Comparison of ENCODE assay signal across 10 mouse cellular contexts in the genomic region with DNA sequence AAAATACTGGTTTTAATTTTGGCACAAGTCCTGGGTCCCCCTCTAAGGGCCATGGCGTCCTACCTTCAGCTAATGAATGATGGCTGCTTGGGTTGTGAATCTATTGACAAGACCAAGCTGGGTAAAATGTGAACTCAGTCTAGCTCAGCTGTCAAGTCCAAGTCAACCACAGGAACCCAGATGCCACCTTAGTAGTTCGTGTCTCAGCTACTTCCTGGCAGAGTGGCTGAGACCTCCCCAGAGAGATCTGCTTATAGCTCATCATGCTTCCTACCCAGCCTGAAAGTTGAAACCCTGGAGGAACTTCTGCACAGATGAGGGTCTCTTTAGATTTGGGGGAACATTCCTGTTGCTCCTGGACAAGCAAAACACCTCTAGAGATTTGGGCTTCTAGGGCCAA. TPM values are rescaled to one million over a fixed set of nuclear protein-coding genes. Genes with fewer than 3 reads are reported as not detected.
DNase-seq lines count a peak whose midpoint lies in the region; ATAC-seq and TF ChIP-seq lines count a peak whose summit lies in the region.
"Had no signal": no experiment of that assay in that cellular context is flagged by ENCODE, and none has a peak within 500 bp of the region (broad histone marks: within the 10 kb centered on the region; RNA-seq: fewer than 3 reads in every experiment).

No protein-coding gene starts in this region.

- H3K4me1 ChIP-seq in heart, adult 2 months (ENCODE audit: control insufficient read depth, insufficient read depth, low read length), result peaks cover 8% of the 10 kb centered on the region
- peaks cover 36% of the 10 kb centered on the region for H3K4me1 ChIP-seq in thymus, adult 2 months (replicated peaks; ENCODE audit: control insufficient read depth, insufficient read depth, low read length)
- H3K4me1 ChIP-seq in midbrain, embryonic 11.5 days (ENCODE audit: control insufficient read depth, insufficient read depth, low read length), result peaks cover 58% of the 10 kb centered on the region
- H3K4me1 ChIP-seq in liver, embryonic 11.5 days (replicated peaks; ENCODE audit: control insufficient read depth, insufficient read depth, low read length), result peaks cover 15% of the 10 kb centered on the region

- TF ChIP-seq POLR2A in heart, adult 2 months (IDR thresholded peaks at IDR 0.05; ENCODE audit: insufficient read depth, low read depth, low read length), result no peak
- no peak for TF ChIP-seq POLR2A in thymus, adult 2 months (IDR thresholded peaks at IDR 0.05; ENCODE audit: control insufficient read depth, extremely low read depth, insufficient read depth, low read length, poor library complexity)

- intact Hi-C loops in heart, adult 2 months (cut with DNase I), result loop anchor here (5.0 kb wide), 1 partner anchor 41 kb away; no protein-coding TSS in a partner anchor

- peak overlapping the region; percentile 28 for H3K27ac ChIP-seq in heart, adult 2 months
- no peak overlapping the region for H3K27ac ChIP-seq in thymus, adult 2 months (ENCODE audit: control insufficient read depth, insufficient read depth, low read length)
- H3K27ac ChIP-seq in midbrain, embryonic 11.5 days (ENCODE audit: low read depth, low read length), result peak overlapping the region; percentile 95; the same call in 1 of the 2 replicates
- H3K27ac ChIP-seq in liver, embryonic 11.5 days (ENCODE audit: low read depth, low read length), result no peak overlapping the region

- ATAC-seq in midbrain, embryonic 11.5 days (ENCODE audit: low FRiP score), result no peak
- ATAC-seq in liver, embryonic 11.5 days (replicated peaks; ENCODE audit: low FRiP score), result no peak

- no peaks in the 10 kb centered on the region for H3K79me2 ChIP-seq in heart, adult 2 months (replicated peaks; ENCODE audit: control insufficient read depth, insufficient read depth, low read length)

- TF ChIP-seq EP300 in heart, adult 2 months (IDR thresholded peaks at IDR 0.05; ENCODE audit: insufficient read depth, low read depth, low read length), result no peak

- H3K4me2 ChIP-seq in midbrain, embryonic 11.5 days, result peak overlapping the region; percentile 74
- no peak overlapping the region for H3K4me2 ChIP-seq in liver, embryonic 11.5 days

- no peak for DNase-seq in heart, adult 2 months
- no peak for DNase-seq in heart, postnatal 4 days
- peak; percentile 33 for DNase-seq in thymus, adult 2 months
- no peak for DNase-seq in thymus, postnatal 10 days (ENCODE audit: low spot score in 2 of 2)
- DNase-seq in midbrain, embryonic 11.5 days (ENCODE audit: low spot score, missing footprints), result peak; percentile 85
- no peak for DNase-seq in liver, embryonic 11.5 days (ENCODE audit: low spot score)
- no peak for DNase-seq in frontal cortex, postnatal 36 days (ENCODE audit: low spot score in 2 of 2)
- DNase-seq in left cerebral cortex, adult 9 months (ENCODE audit: low spot score in 2 of 2), result no peak

- no peaks in the 10 kb centered on the region for H3K9me3 ChIP-seq in midbrain, embryonic 11.5 days (ENCODE audit: control insufficient read depth, low read length)
- H3K9me3 ChIP-seq in liver, embryonic 11.5 days (ENCODE audit: control insufficient read depth, low read length), result no peaks in the 10 kb centered on the region

- no peak for TF ChIP-seq CTCF in heart, adult 2 months (IDR thresholded peaks at IDR 0.05)
- TF ChIP-seq CTCF in thymus, adult 2 months (IDR thresholded peaks at IDR 0.05; ENCODE audit: borderline replicate concordance, control insufficient read depth, extremely low read depth, insufficient read depth, low read length, poor library complexity), result no peak

- WGBS in heart, adult 2 months, result 44% methylated on average over 2 of the region's 2 CpGs
- 26% methylated on average over 2 of the region's 2 CpGs for WGBS in thymus, adult 2 months
- 65% methylated on average over 2 of the region's 2 CpGs for WGBS in midbrain, embryonic 11.5 days
- WGBS in liver, embryonic 11.5 days, result 67% methylated on average over 2 of the region's 2 CpGs

- no peaks in the 10 kb centered on the region for H3K27me3 ChIP-seq in heart, adult 2 months (ENCODE audit: control insufficient read depth, insufficient read depth, low read length)
- H3K27me3 ChIP-seq in thymus, adult 2 months (ENCODE audit: control insufficient read depth, insufficient read depth, low read length), result no peaks in the 10 kb centered on the region
- H3K27me3 ChIP-seq in midbrain, embryonic 11.5 days (ENCODE audit: control insufficient read depth, insufficient read depth, low read length), result no peaks in the 10 kb centered on the region
- H3K27me3 ChIP-seq in liver, embryonic 11.5 days (replicated peaks; ENCODE audit: control insufficient read depth, insufficient read depth, low read length), result peaks cover 65% of the 10 kb centered on the region

- no peaks in the 10 kb centered on the region for H3K36me3 ChIP-seq in heart, adult 2 months (ENCODE audit: control insufficient read depth, insufficient read depth, low read length)
- H3K36me3 ChIP-seq in thymus, adult 2 months (ENCODE audit: control insufficient read depth, insufficient read depth, low read length), result no peaks in the 10 kb centered on the region
- H3K36me3 ChIP-seq in midbrain, embryonic 11.5 days (ENCODE audit: control insufficient read depth, insufficient read depth, low read length), result peaks cover 6% of the 10 kb centered on the region; the same call in 1 of the 2 replicates
- H3K36me3 ChIP-seq in liver, embryonic 11.5 days (ENCODE audit: control insufficient read depth, insufficient read depth, low read length), result no peaks in the 10 kb centered on the region

- H3K9ac ChIP-seq in heart, adult 2 months (ENCODE audit: low read depth, low read length), result no peak overlapping the region
- H3K9ac ChIP-seq in midbrain, embryonic 11.5 days (ENCODE audit: low read length), result peak overlapping the region; percentile 33
- H3K9ac ChIP-seq in liver, embryonic 11.5 days (ENCODE audit: low read depth, low read length), result no peak overlapping the region

- peak overlapping the region; percentile 61 for H3K4me3 ChIP-seq in heart, adult 2 months
- no peak overlapping the region for H3K4me3 ChIP-seq in thymus, adult 2 months (ENCODE audit: control insufficient read depth, insufficient read depth, low read length)
- H3K4me3 ChIP-seq in midbrain, embryonic 11.5 days (ENCODE audit: low read depth, low read length), result peak overlapping the region; percentile 87
- no peak overlapping the region for H3K4me3 ChIP-seq in liver, embryonic 11.5 days (ENCODE audit: low read depth, low read length)

RNA-seq across cellular contexts. Expression of a gene that starts 2.8 kb away (rescaled TPM):
- 1 to 10 TPM; 6.2 to 7.4 TPM for total RNA-seq in heart, adult 2 months (2021)
- 10.2 and 11.2 TPM in 2 replicates for polyA plus RNA-seq in heart, adult 2 months (2012; rRNA removed)
- 10 to 100 TPM; 31.2 to 33.4 TPM for total RNA-seq in heart, postnatal 4 days (2021)
- polyA plus RNA-seq in thymus, adult 2 months (2012; rRNA removed), result 13.7 and 16.9 TPM in 2 replicates
- 60.3 and 63.9 TPM in 2 replicates for polyA plus RNA-seq in midbrain, embryonic 11.5 days (2014; fragmentation: Nextera tagmentation; extraction: Ambion mirVana)
- polyA plus RNA-seq in liver, embryonic 11.5 days (2014; fragmentation: Nextera tagmentation; extraction: Ambion mirVana), result 6.5 and 7.6 TPM in 2 replicates

RNA-seq across cellular contexts. Expression of a gene that starts 13.3 kb away (rescaled TPM):
- total RNA-seq in heart, adult 2 months (2021), result 1 to 10 TPM; 4.3 to 4.9 TPM
- 6.8 and 9.4 TPM in 2 replicates for polyA plus RNA-seq in heart, adult 2 months (2012; rRNA removed)
- total RNA-seq in heart, postnatal 4 days (2021), result 1 to 10 TPM; 4.4 to 5.8 TPM
- polyA plus RNA-seq in thymus, adult 2 months (2012; rRNA removed), result 90.6 and 94.7 TPM in 2 replicates
- polyA plus RNA-seq in midbrain, embryonic 11.5 days (2014; fragmentation: Nextera tagmentation; extraction: Ambion mirVana), result 1.4 and 1.5 TPM in 2 replicates
- polyA plus RNA-seq in liver, embryonic 11.5 days (2014; fragmentation: Nextera tagmentation; extraction: Ambion mirVana), result 12.1 and 13.1 TPM in 2 replicates

RNA-seq across cellular contexts. Expression of a gene that starts 28.0 kb away (rescaled TPM):
- total RNA-seq in heart, adult 2 months (2021), result 10 to 100 TPM; 37.4 TPM
- polyA plus RNA-seq in heart, adult 2 months (2012; rRNA removed), result 47.0 and 86.7 TPM in 2 replicates
- total RNA-seq in heart, postnatal 4 days (2021), result 10 to 100 TPM; 43.4 to 44.5 TPM
- polyA plus RNA-seq in thymus, adult 2 months (2012; rRNA removed), result 105 and 115 TPM in 2 replicates
- 96.4 and 102 TPM in 2 replicates for polyA plus RNA-seq in midbrain, embryonic 11.5 days (2014; fragmentation: Nextera tagmentation; extraction: Ambion mirVana)
- 85.3 and 86.3 TPM in 2 replicates for polyA plus RNA-seq in liver, embryonic 11.5 days (2014; fragmentation: Nextera tagmentation; extraction: Ambion mirVana)

RNA-seq across cellular contexts. Expression of a gene that starts 31.1 kb away (rescaled TPM):
- not detected for total RNA-seq in heart, adult 2 months (2021)
- polyA plus RNA-seq in heart, adult 2 months (2012; rRNA removed), result 0.20 TPM in 1 of 2 replicates, not detected in the other
- not detected for total RNA-seq in heart, postnatal 4 days (2021)
- polyA plus RNA-seq in thymus, adult 2 months (2012; rRNA removed), result 0.12 TPM in 1 of 2 replicates, not detected in the other
- not detected in 2 replicates for polyA plus RNA-seq in midbrain, embryonic 11.5 days (2014; fragmentation: Nextera tagmentation; extraction: Ambion mirVana)
- 0.29 TPM in 1 of 2 replicates, not detected in the other for polyA plus RNA-seq in liver, embryonic 11.5 days (2014; fragmentation: Nextera tagmentation; extraction: Ambion mirVana)
- total RNA-seq: neutrophil, adult 5-6 weeks had no signal

RNA-seq across cellular contexts. Expression of a gene that starts 35.2 kb away (rescaled TPM):
- total RNA-seq in heart, adult 2 months (2021), result not detected
- 0.21 TPM in 1 of 2 replicates, not detected in the other for polyA plus RNA-seq in heart, adult 2 months (2012; rRNA removed)
- not detected for total RNA-seq in heart, postnatal 4 days (2021)
- 0.11 and 0.12 TPM in 2 replicates for polyA plus RNA-seq in thymus, adult 2 months (2012; rRNA removed)
- 0.94 TPM in 1 of 2 replicates, not detected in the other for polyA plus RNA-seq in midbrain, embryonic 11.5 days (2014; fragmentation: Nextera tagmentation; extraction: Ambion mirVana)
- 0.45 TPM in 2 replicates for polyA plus RNA-seq in liver, embryonic 11.5 days (2014; fragmentation: Nextera tagmentation; extraction: Ambion mirVana)
- total RNA-seq: left cerebral cortex, adult 18-20 months; neutrophil, adult 5-6 weeks had no signal

Comparison
In these comparisons a context has a peak if more than half of its experiments do, and no peak if none do; other contexts are left out.
1. DNase-seq: peak in thymus, adult 2 months (single experiment) and midbrain, embryonic 11.5 days (single experiment); none in heart, adult 2 months (0 of 2), heart, postnatal 4 days (single experiment), thymus, postnatal 10 days (0 of 2), liver, embryonic 11.5 days (single experiment), frontal cortex, postnatal 36 days (0 of 2) and left cerebral cortex, adult 9 months (0 of 2).
2. H3K27ac ChIP-seq: peak in heart, adult 2 months (single experiment) and midbrain, embryonic 11.5 days (single experiment); none in thymus, adult 2 months (single experiment) and liver, embryonic 11.5 days (single experiment).
3. H3K4me3 ChIP-seq: peak in heart, adult 2 months (single experiment) and midbrain, embryonic 11.5 days (single experiment); none in thymus, adult 2 months (single experiment) and liver, embryonic 11.5 days (single experiment).